Mouse (Mus musculus): Measurements from ENCODE around the gene Ptpre. TPM values are rescaled to one million over a fixed set of nuclear protein-coding genes. Genes with fewer than 3 reads are reported as not detected.
A peak's percentile ranks its signal among the peaks of the same experiment; 100 is the strongest.

The Ptpre gene
- polyA plus RNA-seq, 1 experiment = 0.72 TPM

DNA sequence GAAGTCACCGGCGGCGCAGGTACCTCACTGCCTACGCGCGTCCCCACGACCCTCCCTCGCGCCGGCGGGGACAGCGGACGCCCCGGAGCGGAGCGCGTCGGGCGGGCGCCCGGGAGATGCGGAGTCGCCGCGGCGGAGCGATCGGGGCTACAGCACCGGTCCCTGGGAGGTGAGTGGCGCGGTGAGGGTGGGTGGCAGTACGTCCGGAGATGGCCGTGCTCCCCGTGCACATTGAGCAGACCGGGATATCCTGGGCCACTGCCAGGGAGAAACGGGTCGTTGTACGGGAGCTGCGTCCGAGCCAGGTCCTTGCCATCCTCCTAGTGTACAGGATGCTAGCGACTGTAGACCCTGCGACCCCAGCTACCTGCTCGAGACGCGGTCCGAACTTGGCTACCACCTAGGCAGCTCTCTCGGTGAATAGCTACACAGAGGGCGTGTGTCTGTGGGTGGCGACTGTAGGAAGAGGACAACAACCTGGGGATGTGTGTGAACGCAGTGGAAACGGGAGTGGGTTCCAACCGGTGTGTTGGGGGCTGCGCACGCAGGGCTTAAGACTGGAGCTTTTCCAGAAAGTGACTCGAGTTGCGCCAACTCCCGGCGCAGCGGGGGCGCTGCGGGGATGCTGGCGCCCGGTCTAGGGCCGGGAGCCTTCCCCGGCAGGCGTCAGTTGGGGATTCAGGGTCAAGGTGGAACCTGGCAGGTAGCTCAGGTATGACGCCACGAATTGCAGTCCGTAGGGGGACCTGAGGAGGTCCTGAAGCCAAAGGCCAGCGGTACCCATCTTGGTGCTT is 864 bp downstream of the Ptpre start:
- TF ChIP-seq EP300 (IDR thresholded peaks at IDR 0.05; ENCODE audit: insufficient read depth, low read depth, low read length) = no peak
- no peak for TF ChIP-seq POLR2A (IDR thresholded peaks at IDR 0.05; ENCODE audit: insufficient read depth, low read length)
- no peak for TF ChIP-seq CTCF (IDR thresholded peaks at IDR 0.05; ENCODE audit: low read depth, low read length)
- Histone ChIP-seq H3K9ac (ENCODE audit: low read depth, poor library complexity, severe bottlenecking) (peak overlapping the region; percentile 47), H3K4me1 (ENCODE audit: control insufficient read depth, insufficient read depth, low read length) (no peaks in the 10 kb centered on the region), H3K4me3 (ENCODE audit: low read depth, low read length) (peak overlapping the region; percentile 65), H3K9me3 (replicated peaks; ENCODE audit: control insufficient read depth, insufficient read depth, low read length, poor library complexity, severe bottlenecking) (no peaks in the 10 kb centered on the region), H3K36me3 (ENCODE audit: control insufficient read depth, insufficient read depth, low read length, poor library complexity, severe bottlenecking) (no peaks in the 10 kb centered on the region), H3K27me3 (ENCODE audit: control insufficient read depth, insufficient read depth, low read length, poor library complexity, severe bottlenecking) (no peaks in the 10 kb centered on the region; the same call in 1 of the 2 replicates), H3K27ac (ENCODE audit: insufficient read depth, low read length) (no peak overlapping the region)

DNA sequence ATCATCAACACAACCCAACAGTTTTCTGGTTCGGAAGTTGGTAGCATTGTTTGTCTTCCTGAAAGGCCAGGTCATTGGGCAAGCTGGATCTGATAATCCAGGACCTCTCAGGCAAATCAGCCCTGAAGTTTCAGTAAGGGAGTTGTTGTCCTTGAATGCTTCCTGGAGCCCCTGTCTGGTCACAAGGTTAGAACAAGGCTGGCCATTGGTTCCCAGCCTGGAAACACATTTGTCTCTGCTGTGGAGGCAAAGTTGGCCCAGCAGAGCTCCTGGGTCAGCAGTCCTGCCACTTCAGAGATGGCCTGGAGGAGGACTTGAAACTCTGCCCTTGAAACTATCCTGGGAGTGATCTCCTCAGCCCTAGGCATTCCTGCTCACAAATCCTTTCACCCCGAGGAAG is 2.1 kb downstream of the Ptpre start:
- TF ChIP-seq CTCF (IDR thresholded peaks at IDR 0.05; ENCODE audit: low read depth, low read length) (no peak), EP300 (IDR thresholded peaks at IDR 0.05; ENCODE audit: insufficient read depth, low read depth, low read length) (no peak), POLR2A (IDR thresholded peaks at IDR 0.05; ENCODE audit: insufficient read depth, low read length) (no peak)

DNA sequence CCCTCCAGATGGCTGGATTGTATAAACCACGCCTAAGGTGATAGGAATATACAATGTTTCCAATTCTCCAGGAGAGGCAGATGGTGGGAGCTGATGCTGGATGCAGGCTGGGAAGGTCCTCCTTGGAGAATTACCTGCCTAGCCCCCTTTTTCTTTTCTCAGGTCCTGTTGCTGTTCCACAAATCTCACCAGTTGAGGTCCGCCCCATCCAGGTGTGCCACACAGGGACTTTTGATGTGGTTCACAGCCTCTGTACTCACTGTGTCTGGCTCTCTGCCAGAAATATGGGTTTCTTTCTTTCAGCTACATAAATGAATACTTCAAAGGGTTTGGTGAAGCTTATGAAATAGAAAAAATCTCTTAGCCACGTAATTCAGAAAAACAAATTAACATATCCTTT is 5.0 kb downstream of the Ptpre start:
- no peak overlapping the region for H3K27ac ChIP-seq (ENCODE audit: insufficient read depth, low read length)
- TF ChIP-seq EP300 (IDR thresholded peaks at IDR 0.05; ENCODE audit: insufficient read depth, low read depth, low read length) (no peak), POLR2A (IDR thresholded peaks at IDR 0.05; ENCODE audit: insufficient read depth, low read length) (no peak), CTCF (IDR thresholded peaks at IDR 0.05; ENCODE audit: low read depth, low read length) (no peak)
- no peak overlapping the region for H3K9ac ChIP-seq (ENCODE audit: low read depth, poor library complexity, severe bottlenecking)
- no peak overlapping the region for H3K4me3 ChIP-seq (ENCODE audit: low read depth, low read length)
- no peaks in the 10 kb centered on the region for H3K9me3 ChIP-seq (replicated peaks; ENCODE audit: control insufficient read depth, insufficient read depth, low read length, poor library complexity, severe bottlenecking)
- H3K27me3 ChIP-seq (ENCODE audit: control insufficient read depth, insufficient read depth, low read length, poor library complexity, severe bottlenecking) = no peaks in the 10 kb centered on the region; the same call in 1 of the 2 replicates
- no peaks in the 10 kb centered on the region for H3K36me3 ChIP-seq (ENCODE audit: control insufficient read depth, insufficient read depth, low read length, poor library complexity, severe bottlenecking)
- H3K4me1 ChIP-seq (ENCODE audit: control insufficient read depth, insufficient read depth, low read length) = no peaks in the 10 kb centered on the region

More for the DNA sequence above, 2.1 kb downstream of the Ptpre start:
- Histone ChIP-seq H3K9me3 (replicated peaks; ENCODE audit: control insufficient read depth, insufficient read depth, low read length, poor library complexity, severe bottlenecking) (no peaks in the 10 kb centered on the region), H3K9ac (ENCODE audit: low read depth, poor library complexity, severe bottlenecking) (no peak overlapping the region), H3K27me3 (ENCODE audit: control insufficient read depth, insufficient read depth, low read length, poor library complexity, severe bottlenecking) (no peaks in the 10 kb centered on the region; the same call in 1 of the 2 replicates), H3K4me1 (ENCODE audit: control insufficient read depth, insufficient read depth, low read length) (no peaks in the 10 kb centered on the region), H3K27ac (ENCODE audit: insufficient read depth, low read length) (no peak overlapping the region), H3K36me3 (ENCODE audit: control insufficient read depth, insufficient read depth, low read length, poor library complexity, severe bottlenecking) (no peaks in the 10 kb centered on the region), H3K4me3 (ENCODE audit: low read depth, low read length) (no peak overlapping the region)

DNA sequence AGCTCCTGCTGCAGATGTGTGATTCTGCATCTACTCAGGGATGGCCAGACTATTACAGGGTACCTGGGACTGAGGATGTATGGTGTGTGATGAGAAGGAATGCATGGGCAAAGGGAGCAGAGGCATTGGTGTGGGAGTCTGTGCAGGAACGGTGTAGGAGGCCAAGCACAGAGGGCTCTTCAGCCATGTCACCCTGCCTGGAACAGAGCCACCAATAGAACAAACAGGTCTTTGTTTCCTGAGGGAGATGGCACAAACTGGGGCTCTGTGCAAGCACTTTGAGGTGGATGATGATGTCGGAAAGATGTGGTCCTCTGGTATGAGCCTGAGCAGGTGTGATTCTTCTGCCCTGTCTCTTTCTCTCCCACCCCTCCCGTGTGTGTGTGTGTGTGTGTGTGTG is 5.8 kb downstream of the Ptpre start:
- Histone ChIP-seq H3K9me3 (replicated peaks; ENCODE audit: control insufficient read depth, insufficient read depth, low read length, poor library complexity, severe bottlenecking) (no peaks in the 10 kb centered on the region), H3K9ac (ENCODE audit: low read depth, poor library complexity, severe bottlenecking) (no peak overlapping the region), H3K4me3 (ENCODE audit: low read depth, low read length) (no peak overlapping the region), H3K36me3 (ENCODE audit: control insufficient read depth, insufficient read depth, low read length, poor library complexity, severe bottlenecking) (no peaks in the 10 kb centered on the region), H3K27ac (ENCODE audit: insufficient read depth, low read length) (no peak overlapping the region), H3K4me1 (ENCODE audit: control insufficient read depth, insufficient read depth, low read length) (no peaks in the 10 kb centered on the region), H3K27me3 (ENCODE audit: control insufficient read depth, insufficient read depth, low read length, poor library complexity, severe bottlenecking) (no peaks in the 10 kb centered on the region; the same call in 1 of the 2 replicates)
- TF ChIP-seq EP300 (IDR thresholded peaks at IDR 0.05; ENCODE audit: insufficient read depth, low read depth, low read length) = no peak
- TF ChIP-seq POLR2A (IDR thresholded peaks at IDR 0.05; ENCODE audit: insufficient read depth, low read length) = no peak
- no peak for TF ChIP-seq CTCF (IDR thresholded peaks at IDR 0.05; ENCODE audit: low read depth, low read length)

DNA sequence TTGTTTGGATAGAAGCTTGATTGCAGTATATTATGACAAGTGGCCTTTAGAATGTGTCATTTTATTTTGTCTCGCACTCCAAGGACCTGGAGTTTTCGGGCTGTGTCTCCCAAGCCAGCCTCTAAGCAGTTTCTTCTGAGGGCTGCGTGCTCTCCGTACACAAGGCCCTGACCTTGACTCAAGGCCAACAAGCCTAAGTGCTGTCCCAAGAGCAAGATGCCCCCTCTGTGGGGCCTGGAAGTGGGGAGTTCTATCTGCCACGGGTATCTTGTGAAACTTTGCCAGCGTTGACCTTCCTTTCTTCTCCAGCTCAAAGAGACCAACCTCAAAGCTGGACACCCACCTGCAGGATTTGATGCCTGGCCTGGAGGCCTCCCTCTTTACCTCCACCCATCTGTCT is 7.0 kb downstream of the Ptpre start:
- Histone ChIP-seq H3K9me3 (replicated peaks; ENCODE audit: control insufficient read depth, insufficient read depth, low read length, poor library complexity, severe bottlenecking) (no peaks in the 10 kb centered on the region), H3K4me3 (ENCODE audit: low read depth, low read length) (no peak overlapping the region), H3K27me3 (ENCODE audit: control insufficient read depth, insufficient read depth, low read length, poor library complexity, severe bottlenecking) (no peaks in the 10 kb centered on the region), H3K36me3 (ENCODE audit: control insufficient read depth, insufficient read depth, low read length, poor library complexity, severe bottlenecking) (no peaks in the 10 kb centered on the region), H3K4me1 (ENCODE audit: control insufficient read depth, insufficient read depth, low read length) (no peaks in the 10 kb centered on the region), H3K27ac (ENCODE audit: insufficient read depth, low read length) (no peak overlapping the region), H3K9ac (ENCODE audit: low read depth, poor library complexity, severe bottlenecking) (no peak overlapping the region)
- TF ChIP-seq EP300 (IDR thresholded peaks at IDR 0.05; ENCODE audit: insufficient read depth, low read depth, low read length) (no peak), CTCF (IDR thresholded peaks at IDR 0.05; ENCODE audit: low read depth, low read length) (no peak), POLR2A (IDR thresholded peaks at IDR 0.05; ENCODE audit: insufficient read depth, low read length) (no peak)

DNA sequence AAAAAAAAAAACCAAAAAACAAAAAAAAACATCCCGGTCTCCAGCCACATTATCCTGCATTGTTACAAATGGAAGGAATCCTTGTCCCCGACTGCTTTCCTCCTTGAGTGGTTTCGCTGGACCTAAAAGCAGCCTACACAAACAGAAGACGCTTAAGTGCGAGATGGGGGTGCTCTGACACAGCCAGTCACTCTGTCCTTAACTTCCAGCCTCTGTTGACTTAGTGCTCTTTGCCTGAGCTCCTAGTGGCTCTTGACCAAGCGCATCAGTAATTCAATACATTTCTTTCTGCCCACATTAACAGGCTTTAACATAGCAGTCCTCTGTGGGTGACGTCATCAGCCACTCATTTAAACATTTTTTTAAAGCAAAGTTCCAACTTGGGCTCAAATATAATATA is 8.7 kb downstream of the Ptpre start:
- TF ChIP-seq EP300 (IDR thresholded peaks at IDR 0.05; ENCODE audit: insufficient read depth, low read depth, low read length) (no peak), CTCF (IDR thresholded peaks at IDR 0.05; ENCODE audit: low read depth, low read length) (no peak), POLR2A (IDR thresholded peaks at IDR 0.05; ENCODE audit: insufficient read depth, low read length) (no peak)
- Histone ChIP-seq H3K9me3 (replicated peaks; ENCODE audit: control insufficient read depth, insufficient read depth, low read length, poor library complexity, severe bottlenecking) (no peaks in the 10 kb centered on the region), H3K9ac (ENCODE audit: low read depth, poor library complexity, severe bottlenecking) (no peak overlapping the region), H3K4me1 (ENCODE audit: control insufficient read depth, insufficient read depth, low read length) (no peaks in the 10 kb centered on the region), H3K4me3 (ENCODE audit: low read depth, low read length) (no peak overlapping the region), H3K36me3 (ENCODE audit: control insufficient read depth, insufficient read depth, low read length, poor library complexity, severe bottlenecking) (no peaks in the 10 kb centered on the region), H3K27ac (ENCODE audit: insufficient read depth, low read length) (no peak overlapping the region), H3K27me3 (ENCODE audit: control insufficient read depth, insufficient read depth, low read length, poor library complexity, severe bottlenecking) (no peaks in the 10 kb centered on the region)

Measured in ES-Bruce4 (cell line).